Mouse (Mus musculus) liver, postnatal 0 days (tissue): ENCODE measurements around the gene Agbl3. TPM values are rescaled to one million over a fixed set of nuclear protein-coding genes. Genes with fewer than 3 reads are reported as not detected.

ENCODE experiments used
- ATAC-seq: fragments of 200-750 bp; cut with Nextera tagmentation; 2 replicates; pipeline ENCODE4 v1.8.0; 2017; ENCODE audit warnings: mild to moderate bottlenecking, moderate library complexity
- DNase-seq: peaks from one replicate; pipeline ENCODE4 v3.0.0-alpha.2; 2016
- H3K27ac ChIP-seq: fragments of 300-500 bp; sonication (generic); 2 replicates; pipeline ENCODE4 v1.5.1; 2014; ENCODE audit warnings: antibody characterized with exemption, moderate library complexity, mild to moderate bottlenecking, low read depth
- H3K27me3 ChIP-seq: fragments of 300-500 bp; sonication (generic); 2 replicates; pipeline ENCODE4 v1.6.1; 2014; ENCODE audit warnings: low read length, control low read depth, mixed read lengths; ENCODE audit not compliant: insufficient read depth
- H3K36me3 ChIP-seq: fragments of 300-500 bp; sonication (generic); replicated peaks from 2 replicates; pipeline ENCODE4 v1.6.1; 2014; ENCODE audit warnings: mild to moderate bottlenecking, control low read depth, low read length, moderate library complexity, mixed read lengths; ENCODE audit not compliant: insufficient read depth
- H3K4me1 ChIP-seq: fragments of 300-500 bp; sonication (generic); 2 replicates; pipeline ENCODE4 v1.6.1; 2014; ENCODE audit warnings: antibody characterized with exemption, mild to moderate bottlenecking, control low read depth; ENCODE audit not compliant: insufficient read depth
- H3K4me2 ChIP-seq: fragments of 300-500 bp; sonication (generic); 2 replicates; pipeline ENCODE4 v1.6.1; 2014; ENCODE audit warnings: low read depth, mild to moderate bottlenecking, low read length, moderate library complexity, mixed read lengths
- H3K4me3 ChIP-seq: fragments of 300-500 bp; sonication (generic); 2 replicates; pipeline ENCODE4 v1.5.1; 2014; ENCODE audit warnings: low read depth, low read length
- H3K9ac ChIP-seq: fragments of 300-500 bp; sonication (generic); replicated peaks from 2 replicates; pipeline ENCODE4 v1.6.1; 2014; ENCODE audit warnings: mild to moderate bottlenecking, moderate library complexity
- H3K9me3 ChIP-seq: fragments of 300-500 bp; sonication (generic); 2 replicates; pipeline ENCODE4 v1.6.1; 2016; ENCODE audit warnings: mild to moderate bottlenecking, control low read depth, low read length, mixed read lengths
- CTCF ChIP-seq: sonication (generic); IDR thresholded peaks from 2 replicates; pipeline ENCODE4 v1.5.1; 2016; ENCODE audit warnings: antibody characterized with exemption, low read depth
- EP300 ChIP-seq: IDR thresholded peaks from 2 replicates; pipeline ENCODE4 v1.6.1; 2016; ENCODE audit warnings: antibody characterized with exemption, low read depth, mild to moderate bottlenecking
- WGBS: fragments of 180-500 bp; shearing (Covaris S2); extraction: QIAGEN DNeasy Blood & Tissue Kit; methylation state at CpG from one replicate; pipeline ENCODE4 v1.1.7; 2014; ENCODE audit not compliant: insufficient replicate concordance; 5-methylcytosine and 5-hydroxymethylcytosine counted together
- polyA plus RNA-seq: library from polyadenylated mRNA; unstranded; fragments of >200 nt; fragmentation: Nextera tagmentation; extraction: Ambion mirVana; gene quantifications from 2 replicates; pipeline ENCODE4 v1.2.1, GENCODE M21; 2015

The Agbl3 gene
- polyA plus RNA-seq, 1 experiment from 2014 or later, result 5.3 TPM

DNA sequence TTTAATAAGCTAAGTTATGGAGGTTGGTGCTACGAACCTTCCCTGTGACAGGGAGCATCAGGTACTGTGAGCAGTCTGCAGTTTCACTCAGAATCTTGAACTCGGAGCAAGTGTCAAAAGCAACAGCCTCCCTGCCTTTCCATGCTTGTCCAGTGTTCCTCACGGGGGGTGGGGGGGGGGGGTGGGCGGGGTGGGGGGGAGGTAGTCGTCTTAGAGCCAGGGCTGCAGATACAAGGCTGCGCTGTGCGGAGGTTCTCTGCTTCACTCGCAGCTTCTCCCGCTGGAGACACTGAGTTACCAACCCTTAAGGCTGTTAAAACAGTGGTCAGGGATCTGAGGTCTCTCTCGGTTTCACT, 87.7 kb downstream of the Agbl3 start:
- peak overlapping the region; percentile 86 for H3K27ac ChIP-seq
- H3K9ac ChIP-seq, result no peak overlapping the region
- H3K36me3 ChIP-seq, result peaks cover 7% of the 10 kb centered on the region; the same call in 1 of the 2 replicates
- no peak overlapping the region for H3K4me3 ChIP-seq
- H3K4me1 ChIP-seq, result peaks cover 56% of the 10 kb centered on the region
- H3K9me3 ChIP-seq, result no peaks in the 10 kb centered on the region
- ATAC-seq (no peak), DNase-seq (no peak)
- TF ChIP-seq CTCF (no peak), EP300 (no peak)
- peak overlapping the region; percentile 1; the same call in 1 of the 2 replicates for H3K4me2 ChIP-seq
- WGBS, result 64% methylated on average over 8 of the region's 10 CpGs
- no peaks in the 10 kb centered on the region for H3K27me3 ChIP-seq

DNA sequence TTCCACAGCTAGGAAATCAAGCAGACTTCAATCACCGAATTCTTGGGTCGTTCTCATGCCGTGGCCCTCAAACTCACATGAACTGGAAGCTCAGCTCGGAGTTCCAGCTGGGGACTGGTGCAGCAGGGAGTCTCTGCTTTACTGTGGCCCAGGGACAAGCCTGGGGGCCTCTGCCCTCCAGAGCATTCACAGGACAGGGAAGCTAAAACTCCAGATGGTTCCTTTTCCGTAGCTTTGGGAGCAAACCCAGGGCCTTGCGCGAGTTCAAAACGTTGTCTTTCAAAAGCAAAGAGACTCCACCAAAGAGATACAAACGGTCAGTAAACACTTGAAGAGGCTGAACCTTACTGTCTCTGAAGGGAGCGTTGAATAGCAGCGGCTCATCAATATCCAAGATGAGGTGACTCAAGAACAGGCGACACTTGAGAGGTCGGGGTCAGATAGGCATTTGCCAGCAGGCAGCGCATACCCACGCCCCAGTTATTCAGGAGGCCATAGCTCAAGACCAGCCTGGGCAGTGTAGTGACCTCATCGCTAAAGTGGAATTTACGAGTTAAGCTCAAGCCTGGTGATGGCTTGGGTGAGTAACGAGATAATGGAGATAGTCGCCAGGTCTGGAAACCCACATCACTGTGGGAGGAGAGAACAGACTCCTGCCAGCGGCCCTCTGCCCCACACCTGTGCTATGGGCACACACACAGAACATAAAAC, 88.4 kb downstream of the Agbl3 start:
- ATAC-seq (no peak), DNase-seq (no peak)
- Histone ChIP-seq H3K27me3 (no peaks in the 10 kb centered on the region), H3K36me3 (peaks cover 7% of the 10 kb centered on the region; the same call in 1 of the 2 replicates), H3K4me1 (peaks cover 56% of the 10 kb centered on the region), H3K4me2 (peak overlapping the region; percentile 1; the same call in 1 of the 2 replicates), H3K4me3 (no peak overlapping the region), H3K27ac (peak overlapping the region; percentile 86), H3K9ac (no peak overlapping the region), H3K9me3 (no peaks in the 10 kb centered on the region)
- WGBS, result 60% methylated on average over 20 of the region's 20 CpGs
- TF ChIP-seq EP300 (no peak), CTCF (no peak)

DNA sequence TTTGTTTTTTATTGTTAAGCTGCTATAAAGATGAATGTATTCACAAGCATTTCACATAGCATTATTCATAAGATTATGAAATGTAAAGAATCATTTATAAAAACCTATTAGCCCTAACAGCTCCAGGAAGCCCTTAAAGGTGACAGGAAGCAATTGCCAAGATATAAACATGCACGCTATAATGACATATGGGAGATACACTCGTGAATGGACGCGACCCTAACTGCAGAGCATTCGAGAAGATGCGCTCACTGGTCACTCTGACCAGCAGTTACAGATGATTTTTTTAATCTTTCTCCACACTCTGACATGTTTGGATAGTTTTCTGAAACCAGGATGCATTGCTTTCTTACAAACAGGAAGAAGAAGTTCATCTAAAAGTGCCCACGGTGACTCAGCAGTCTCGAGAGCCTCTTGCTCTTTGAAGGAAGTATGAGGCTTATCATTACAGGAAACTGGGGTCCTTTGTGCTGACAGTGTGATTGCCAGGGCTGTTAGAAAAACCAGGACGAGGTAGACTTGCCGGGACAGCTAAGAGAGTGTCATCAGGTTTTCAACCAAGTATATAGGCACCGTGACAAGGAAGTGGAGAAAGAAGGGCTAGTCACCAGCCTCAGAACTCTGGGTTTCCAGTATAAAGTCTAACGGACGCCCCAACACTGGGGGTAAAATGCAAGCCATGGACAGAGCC, 89.1 kb downstream of the Agbl3 start:
- no peaks in the 10 kb centered on the region for H3K27me3 ChIP-seq
- peaks cover 63% of the 10 kb centered on the region for H3K4me1 ChIP-seq
- no peak overlapping the region for H3K4me3 ChIP-seq
- peak; percentile 57 for ATAC-seq
- peak overlapping the region; percentile 37 for H3K9ac ChIP-seq
- H3K4me2 ChIP-seq, result peak overlapping the region; percentile 52
- TF ChIP-seq EP300, result peak; percentile 67; the same call in 1 of the 2 replicates
- TF ChIP-seq CTCF, result no peak
- peak overlapping the region; percentile 86 for H3K27ac ChIP-seq
- DNase-seq, result peak; percentile 64
- H3K36me3 ChIP-seq, result peaks cover 7% of the 10 kb centered on the region; the same call in 1 of the 2 replicates
- no peaks in the 10 kb centered on the region for H3K9me3 ChIP-seq
- WGBS, result 28% methylated on average over 13 of the region's 13 CpGs

DNA sequence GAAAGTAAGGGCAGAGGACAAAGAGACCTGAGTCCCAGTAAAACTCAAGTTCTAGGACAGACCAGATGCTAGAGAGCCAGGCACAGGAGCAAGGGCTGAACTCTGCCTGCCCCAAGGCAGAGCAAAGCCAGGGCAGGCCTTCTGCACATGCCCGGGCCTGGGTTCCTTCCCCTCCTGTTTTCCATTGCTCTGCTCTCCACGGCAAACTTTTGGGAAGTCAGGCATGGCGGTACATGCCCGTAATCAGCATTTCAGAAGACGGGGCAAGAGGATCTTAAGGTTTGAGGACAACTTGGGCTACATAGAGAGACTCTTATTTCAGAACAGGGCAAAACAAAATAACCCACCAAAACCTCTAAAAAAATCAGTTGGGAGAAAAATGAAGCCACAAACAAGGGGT, 89.9 kb downstream of the Agbl3 start:
- H3K9me3 ChIP-seq, result no peaks in the 10 kb centered on the region
- ATAC-seq (no peak), DNase-seq (peak; percentile 18)
- WGBS, result 35% methylated on average over 5 of the region's 5 CpGs
- no peaks in the 10 kb centered on the region for H3K27me3 ChIP-seq
- peak overlapping the region; percentile 86 for H3K27ac ChIP-seq
- peaks cover 7% of the 10 kb centered on the region; the same call in 1 of the 2 replicates for H3K36me3 ChIP-seq
- H3K4me2 ChIP-seq, result peak overlapping the region; percentile 52
- no peak overlapping the region for H3K4me3 ChIP-seq
- H3K4me1 ChIP-seq, result peaks cover 70% of the 10 kb centered on the region
- no peak for TF ChIP-seq CTCF
- TF ChIP-seq EP300, result no peak
- peak overlapping the region; percentile 37 for H3K9ac ChIP-seq

DNA sequence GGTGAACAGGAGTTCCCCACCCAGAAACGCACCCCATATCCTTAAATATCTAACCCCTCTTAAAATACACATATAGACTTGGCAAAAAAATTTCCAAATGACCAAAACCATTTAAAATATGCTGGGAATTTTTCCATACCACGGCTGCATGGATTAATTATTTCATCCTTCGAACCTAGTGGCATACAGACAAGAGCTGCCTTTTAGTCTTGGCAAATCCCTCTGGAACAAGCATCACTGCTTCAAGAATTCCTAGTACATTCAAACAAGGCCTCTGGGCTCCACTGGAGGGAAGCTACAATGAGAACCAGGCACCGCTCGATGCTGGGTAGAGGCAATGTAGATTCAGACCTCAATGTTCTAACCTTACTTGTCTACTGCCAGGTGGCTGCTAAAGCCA, 90.5 kb downstream of the Agbl3 start:
- WGBS, result 71% methylated on average over 5 of the region's 5 CpGs
- H3K4me2 ChIP-seq, result no peak overlapping the region
- DNase-seq (no peak), ATAC-seq (no peak)
- H3K27me3 ChIP-seq, result no peaks in the 10 kb centered on the region
- H3K4me3 ChIP-seq, result no peak overlapping the region
- peaks cover 70% of the 10 kb centered on the region for H3K4me1 ChIP-seq
- no peak overlapping the region for H3K9ac ChIP-seq
- H3K9me3 ChIP-seq, result no peaks in the 10 kb centered on the region
- H3K36me3 ChIP-seq, result peaks cover 7% of the 10 kb centered on the region; the same call in 1 of the 2 replicates
- H3K27ac ChIP-seq, result peak overlapping the region; percentile 86
- TF ChIP-seq EP300 (no peak), CTCF (no peak)

DNA sequence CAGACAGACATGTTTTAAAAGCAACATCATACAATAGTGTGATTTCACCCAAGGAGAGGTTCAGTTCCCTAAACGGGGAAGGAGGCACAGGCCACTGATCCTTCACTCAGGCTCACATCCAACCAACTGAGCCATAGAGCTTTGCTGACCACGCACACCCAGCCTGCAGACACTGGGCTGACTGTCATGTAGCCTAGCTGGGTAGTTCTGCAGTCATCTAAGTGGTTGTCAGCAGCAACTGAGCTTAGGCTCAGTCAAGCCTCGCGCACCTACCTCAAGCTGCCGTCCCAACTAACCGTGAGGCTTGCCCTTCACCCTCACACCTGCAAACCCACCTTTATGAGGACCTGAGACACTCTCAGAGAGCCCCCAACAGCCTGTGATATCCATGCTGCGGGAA, 91.7 kb downstream of the Agbl3 start:
- Histone ChIP-seq H3K4me1 (peaks cover 70% of the 10 kb centered on the region), H3K27ac (0 out of 2 replicates have a peak overlapping the region, but pooled peaks have one; percentile 6), H3K9ac (no peak overlapping the region), H3K4me2 (no peak overlapping the region), H3K9me3 (no peaks in the 10 kb centered on the region), H3K4me3 (no peak overlapping the region), H3K36me3 (peaks cover 5% of the 10 kb centered on the region; the same call in 1 of the 2 replicates), H3K27me3 (no peaks in the 10 kb centered on the region)
- DNase-seq (no peak), ATAC-seq (no peak)
- WGBS, result 76% methylated on average over 7 of the region's 7 CpGs
- TF ChIP-seq CTCF (no peak), EP300 (no peak)
